Mouse (Mus musculus) neural tube, embryonic 13.5 days (tissue): ENCODE measurements around the gene Ryr3. TPM values are rescaled to one million over a fixed set of nuclear protein-coding genes. Genes with fewer than 3 reads are reported as not detected.

Experiments used
- ATAC-seq: fragments of 200-750 bp; cut with Nextera tagmentation; 2 replicates; pipeline ENCODE4 v1.8.0; 2017; ENCODE audit warnings: low read depth, mild to moderate bottlenecking, moderate TSS enrichment, moderate library complexity
- H3K27ac ChIP-seq: fragments of 300-500 bp; sonication (generic); replicated peaks from 2 replicates; pipeline ENCODE4 v1.5.1; 2015; ENCODE audit warnings: moderate library complexity, mild to moderate bottlenecking, inconsistent platforms
- H3K27me3 ChIP-seq: fragments of 300-500 bp; sonication (generic); 2 replicates; pipeline ENCODE4 v1.6.1; 2015; ENCODE audit warnings: mild to moderate bottlenecking, inconsistent platforms
- H3K36me3 ChIP-seq: fragments of 300-500 bp; sonication (generic); 2 replicates; pipeline ENCODE4 v1.6.1; 2015; ENCODE audit warnings: mild to moderate bottlenecking, inconsistent platforms
- H3K4me1 ChIP-seq: fragments of 300-500 bp; sonication (generic); replicated peaks from 2 replicates; pipeline ENCODE4 v1.6.1; 2015; ENCODE audit warnings: inconsistent platforms
- H3K4me2 ChIP-seq: fragments of 300-500 bp; sonication (generic); 2 replicates; pipeline ENCODE4 v1.6.1; 2015; ENCODE audit warnings: inconsistent platforms, mild to moderate bottlenecking, moderate library complexity
- H3K4me3 ChIP-seq: fragments of 300-500 bp; sonication (generic); 2 replicates; pipeline ENCODE4 v1.5.1; 2015; ENCODE audit warnings: mild to moderate bottlenecking, inconsistent platforms
- H3K9ac ChIP-seq: fragments of 300-500 bp; sonication (generic); 2 replicates; pipeline ENCODE4 v1.6.1; 2015; ENCODE audit warnings: moderate library complexity, mild to moderate bottlenecking, inconsistent platforms
- H3K9me3 ChIP-seq: fragments of 300-500 bp; sonication (generic); 2 replicates; pipeline ENCODE4 v1.6.1; 2016; ENCODE audit warnings: inconsistent platforms
- WGBS: fragments of 180-500 bp; shearing (Covaris S2); methylation state at CpG from one replicate; pipeline ENCODE4 v1.1.7; 2015; 5-methylcytosine and 5-hydroxymethylcytosine counted together
- polyA plus RNA-seq: library from polyadenylated mRNA; unstranded; fragments of >200 nt; fragmentation: Nextera tagmentation; extraction: Ambion mirVana; gene quantifications from 2 replicates; pipeline ENCODE4 v1.2.1, GENCODE M21; 2015

Ryr3 gene
- polyA plus RNA-seq, 1 experiment from 2014 or later: 3.1 TPM

DNA sequence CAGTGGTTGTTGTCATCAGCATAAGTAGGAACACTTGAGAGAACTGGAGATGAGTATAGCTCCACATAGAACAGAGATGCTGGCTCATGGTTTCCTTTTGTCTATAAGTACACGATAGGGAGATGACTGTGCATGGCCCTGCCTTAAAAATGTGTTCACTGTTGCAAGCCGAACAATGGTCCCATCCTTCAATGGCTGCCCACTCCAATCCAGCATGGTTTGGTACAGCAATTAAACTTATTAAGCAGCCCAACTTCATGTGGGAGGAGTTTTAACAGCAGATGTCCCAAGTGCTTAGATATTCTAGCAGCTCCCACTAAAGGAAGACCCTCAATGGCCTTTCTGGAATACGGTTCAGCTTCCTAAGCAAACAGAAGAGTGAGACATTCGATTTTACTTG, 456.2 kb downstream of the Ryr3 start:
- H3K27ac ChIP-seq: no peak overlapping the region
- no peaks in the 10 kb centered on the region for H3K27me3 ChIP-seq
- H3K36me3 ChIP-seq: no peaks in the 10 kb centered on the region
- no peak overlapping the region for H3K9ac ChIP-seq
- WGBS: 70% methylated on average over 4 of the region's 4 CpGs
- ATAC-seq: no peak
- no peaks in the 10 kb centered on the region for H3K4me1 ChIP-seq
- H3K9me3 ChIP-seq: no peaks in the 10 kb centered on the region
- no peak overlapping the region for H3K4me2 ChIP-seq
- H3K4me3 ChIP-seq: no peak overlapping the region

DNA sequence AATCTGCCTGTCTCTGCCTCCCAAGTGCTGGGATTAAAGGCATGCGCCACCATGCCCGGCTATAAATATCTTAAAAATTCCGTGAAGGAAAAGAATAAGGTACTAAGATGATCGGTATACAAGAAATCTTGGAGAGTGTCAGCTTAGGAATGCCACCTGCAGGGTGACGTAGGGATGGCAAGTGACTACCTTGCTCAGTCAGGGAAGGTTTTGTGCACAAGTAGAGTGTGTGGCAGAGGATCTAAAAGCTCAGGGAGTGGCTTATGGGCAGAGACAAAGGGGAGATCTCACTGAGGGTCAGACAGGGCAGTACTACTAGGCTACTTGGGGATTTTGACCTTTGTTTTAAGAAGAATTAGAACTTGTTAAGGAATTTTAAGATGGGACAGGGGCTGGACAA, 457.2 kb downstream of the Ryr3 start:
- Histone ChIP-seq H3K4me2 (no peak overlapping the region), H3K4me3 (no peak overlapping the region), H3K9ac (no peak overlapping the region), H3K9me3 (no peaks in the 10 kb centered on the region), H3K36me3 (no peaks in the 10 kb centered on the region), H3K27ac (no peak overlapping the region), H3K4me1 (no peaks in the 10 kb centered on the region), H3K27me3 (no peaks in the 10 kb centered on the region)
- no peak for ATAC-seq
- WGBS: 79% methylated on average over 5 of the region's 5 CpGs

DNA sequence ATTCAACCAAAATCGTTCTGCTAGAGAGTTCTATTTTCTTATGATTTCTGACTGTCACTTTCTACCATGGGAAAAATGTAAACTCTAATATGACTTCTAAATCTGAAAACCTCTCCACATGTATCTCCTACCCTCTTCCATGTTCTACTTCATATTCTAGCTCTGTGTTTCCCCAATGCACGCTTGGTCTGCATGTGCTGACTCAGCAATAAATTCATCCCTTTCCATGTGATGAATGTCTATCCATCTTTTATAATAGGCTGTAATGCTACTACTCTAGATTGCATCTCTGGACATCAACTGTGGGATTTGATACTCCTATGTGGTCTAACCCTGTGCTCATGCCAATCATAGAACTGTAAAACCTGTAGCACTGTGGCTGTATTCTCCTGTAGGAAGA, 458.2 kb downstream of the Ryr3 start:
- H3K4me1 ChIP-seq: no peaks in the 10 kb centered on the region
- no peaks in the 10 kb centered on the region for H3K9me3 ChIP-seq
- 92% methylated on average over 2 of the region's 2 CpGs for WGBS
- ATAC-seq: no peak
- no peak overlapping the region for H3K4me2 ChIP-seq
- H3K36me3 ChIP-seq: no peaks in the 10 kb centered on the region
- H3K4me3 ChIP-seq: no peak overlapping the region
- no peak overlapping the region for H3K9ac ChIP-seq
- H3K27me3 ChIP-seq: no peaks in the 10 kb centered on the region
- no peak overlapping the region for H3K27ac ChIP-seq

DNA sequence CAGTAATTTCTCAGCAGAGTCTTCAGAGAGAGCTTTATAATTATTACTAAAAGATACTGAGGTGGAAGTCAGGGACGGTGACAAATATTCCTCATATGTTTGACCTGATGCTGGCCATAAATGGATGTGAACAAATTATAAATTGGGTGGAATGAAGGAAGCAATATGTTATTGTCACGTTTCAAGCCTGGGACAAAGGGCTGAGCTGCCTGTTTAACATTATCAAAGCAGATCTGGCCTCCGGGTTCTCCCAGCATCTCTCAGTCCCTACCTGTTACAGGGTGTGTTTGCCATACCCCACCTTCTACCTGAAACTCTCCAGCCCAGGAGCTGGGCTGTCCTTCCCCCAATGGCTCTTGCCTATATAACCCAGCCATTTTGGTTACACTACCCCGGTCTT, 463.6 kb downstream of the Ryr3 start:
- H3K9me3 ChIP-seq: no peaks in the 10 kb centered on the region
- H3K4me1 ChIP-seq: no peaks in the 10 kb centered on the region
- H3K27me3 ChIP-seq: no peaks in the 10 kb centered on the region
- no peak overlapping the region for H3K4me2 ChIP-seq
- H3K27ac ChIP-seq: no peak overlapping the region
- no peak overlapping the region for H3K9ac ChIP-seq
- no peak for ATAC-seq
- 89% methylated on average over 4 of the region's 4 CpGs for WGBS
- no peak overlapping the region for H3K4me3 ChIP-seq
- no peaks in the 10 kb centered on the region for H3K36me3 ChIP-seq

DNA sequence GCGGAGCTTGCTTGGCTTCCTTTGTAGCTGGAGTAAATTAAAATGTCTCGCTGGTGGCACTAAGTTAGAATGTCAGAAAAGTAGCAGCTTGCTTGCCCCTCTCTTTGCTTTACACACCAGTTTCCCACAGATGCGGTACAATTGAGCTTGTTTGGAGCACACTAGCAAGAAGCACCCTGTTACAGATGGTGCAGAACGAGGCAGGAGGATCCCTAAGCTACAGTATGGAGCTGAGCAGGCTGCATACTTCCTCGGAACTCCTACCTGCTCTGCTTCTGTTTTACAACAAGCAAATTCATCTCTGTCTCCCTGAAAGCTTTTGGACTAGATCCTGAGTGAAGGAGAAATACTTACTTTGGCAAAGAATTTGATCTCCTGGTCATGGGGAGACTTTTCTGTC, 465.5 kb downstream of the Ryr3 start:
- WGBS: 78% methylated on average over 5 of the region's 5 CpGs
- no peak for ATAC-seq
- Histone ChIP-seq H3K4me2 (no peak overlapping the region), H3K9me3 (no peaks in the 10 kb centered on the region), H3K9ac (no peak overlapping the region), H3K36me3 (no peaks in the 10 kb centered on the region), H3K27ac (no peak overlapping the region), H3K4me1 (no peaks in the 10 kb centered on the region), H3K27me3 (no peaks in the 10 kb centered on the region), H3K4me3 (no peak overlapping the region)

DNA sequence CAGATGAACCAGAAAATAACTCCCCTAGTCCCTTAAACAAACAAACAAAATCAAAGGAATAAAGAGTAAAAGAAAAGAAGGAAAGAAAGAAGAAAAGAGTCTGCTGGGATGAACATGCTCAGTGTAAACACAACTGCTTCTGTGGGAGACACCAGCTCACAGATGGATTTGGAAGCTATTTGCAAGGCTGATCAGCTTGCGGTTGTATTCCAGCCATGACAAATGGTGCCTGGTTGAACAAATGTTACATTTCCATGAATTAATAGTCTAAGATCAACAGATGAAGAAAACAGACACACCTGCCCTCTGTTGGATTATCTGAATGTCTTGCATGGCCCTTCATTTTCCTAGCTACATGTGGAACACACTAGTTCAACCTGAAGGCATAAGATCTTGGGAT, 468.4 kb downstream of the Ryr3 start:
- Histone ChIP-seq H3K27ac (no peak overlapping the region), H3K9ac (no peak overlapping the region), H3K27me3 (no peaks in the 10 kb centered on the region), H3K36me3 (no peaks in the 10 kb centered on the region), H3K4me3 (no peak overlapping the region), H3K4me2 (no peak overlapping the region), H3K4me1 (no peaks in the 10 kb centered on the region), H3K9me3 (no peaks in the 10 kb centered on the region)
- 88% methylated on average over 1 of the region's 1 CpGs for WGBS
- ATAC-seq: no peak

DNA sequence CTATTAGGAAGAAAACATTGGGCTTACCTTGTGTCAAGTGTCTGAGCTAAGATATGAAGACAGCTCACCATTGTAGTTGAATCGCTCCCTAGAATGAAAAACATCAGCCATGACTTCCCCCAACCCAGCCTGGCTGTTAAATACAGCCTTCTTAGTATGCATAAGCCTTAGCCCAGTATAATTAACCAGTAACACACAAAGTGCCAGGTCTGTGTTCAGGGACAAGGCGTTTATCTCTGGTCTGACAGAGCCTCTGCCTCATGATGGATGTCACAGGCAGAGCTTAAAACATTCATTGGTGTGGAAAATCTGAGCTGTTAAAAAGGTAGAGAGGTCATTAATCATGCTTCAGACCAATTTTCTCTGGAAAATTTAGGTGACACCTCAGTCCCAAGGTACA, 484.0 kb downstream of the Ryr3 start:
- Histone ChIP-seq H3K4me3 (no peak overlapping the region), H3K4me1 (peaks cover 12% of the 10 kb centered on the region), H3K36me3 (no peaks in the 10 kb centered on the region), H3K27ac (no peak overlapping the region; the same call in 1 of the 2 replicates), H3K9me3 (no peaks in the 10 kb centered on the region), H3K27me3 (no peaks in the 10 kb centered on the region), H3K9ac (no peak overlapping the region), H3K4me2 (no peak overlapping the region)
- 25% methylated on average over 2 of the region's 2 CpGs for WGBS
- ATAC-seq: peak; percentile 93

DNA sequence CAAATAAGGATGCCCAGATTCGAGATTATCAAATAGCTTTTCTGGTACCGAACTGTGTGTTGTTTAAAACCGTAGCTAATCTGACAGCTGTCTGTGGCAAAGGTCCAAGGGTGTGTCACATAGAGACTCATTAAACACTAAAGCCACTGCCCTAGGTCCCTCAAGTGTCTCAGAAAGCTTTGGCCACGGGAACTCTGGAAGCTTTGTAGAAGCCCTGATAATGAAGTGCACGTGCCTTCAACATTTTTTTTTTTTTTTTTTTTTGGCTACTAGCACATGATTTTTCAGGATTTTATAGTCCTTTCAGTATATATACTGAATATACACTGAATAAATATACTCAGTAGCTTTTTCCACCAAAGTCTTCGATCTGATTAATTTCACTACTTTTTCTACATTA, 489.1 kb downstream of the Ryr3 start:
- Histone ChIP-seq H3K27me3 (no peaks in the 10 kb centered on the region), H3K36me3 (no peaks in the 10 kb centered on the region), H3K9ac (no peak overlapping the region), H3K27ac (no peak overlapping the region), H3K4me2 (no peak overlapping the region), H3K9me3 (no peaks in the 10 kb centered on the region), H3K4me3 (no peak overlapping the region), H3K4me1 (peaks cover 4% of the 10 kb centered on the region)
- WGBS: 45% methylated on average over 6 of the region's 6 CpGs
- no peak for ATAC-seq

DNA sequence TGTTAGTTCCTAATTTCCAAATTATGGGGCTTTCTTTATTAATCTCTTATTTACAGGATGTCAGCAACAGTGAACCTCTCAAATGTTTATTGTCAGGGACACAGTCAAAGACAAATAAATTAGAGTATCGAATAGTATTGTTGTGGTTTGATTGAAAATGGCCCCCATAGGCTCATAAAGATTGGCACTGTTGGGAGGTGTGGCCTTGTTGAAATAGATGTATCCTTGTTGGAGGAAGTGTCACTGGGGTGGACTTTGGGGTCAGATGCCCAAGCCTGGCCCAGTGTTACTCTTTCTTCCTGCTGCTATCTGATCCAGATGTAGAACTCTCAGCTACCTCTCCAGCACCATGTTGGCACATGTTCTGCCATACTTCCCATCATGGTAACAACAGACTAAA, 495.7 kb downstream of the Ryr3 start:
- WGBS: 12% methylated on average over 1 of the region's 1 CpGs
- Histone ChIP-seq H3K4me3 (no peak overlapping the region), H3K9ac (no peak overlapping the region), H3K27ac (no peak overlapping the region), H3K27me3 (no peaks in the 10 kb centered on the region), H3K4me1 (peaks cover 7% of the 10 kb centered on the region), H3K36me3 (no peaks in the 10 kb centered on the region), H3K4me2 (no peak overlapping the region), H3K9me3 (no peaks in the 10 kb centered on the region)
- peak; percentile 40; the same call in 1 of the 2 replicates for ATAC-seq

DNA sequence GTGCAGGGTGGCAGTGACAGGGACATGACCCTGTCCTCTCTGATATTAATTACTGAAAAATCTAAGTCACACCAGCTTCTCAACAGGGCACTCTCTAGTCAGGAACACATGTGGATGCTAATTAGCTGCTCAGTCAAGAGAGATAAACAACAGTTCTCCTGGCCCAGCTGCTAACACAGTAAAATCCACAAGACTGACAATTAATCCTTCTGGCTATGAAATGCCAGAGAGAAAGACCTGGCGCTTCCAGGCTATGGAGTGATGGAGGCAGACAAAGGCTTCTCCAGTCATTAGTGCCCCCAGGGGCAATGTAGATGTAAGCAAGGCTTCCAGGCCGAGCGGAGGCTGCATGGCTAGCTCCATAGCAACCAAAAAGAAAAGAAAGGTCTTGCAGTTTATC, 496.2 kb downstream of the Ryr3 start:
- WGBS: 15% methylated on average over 3 of the region's 3 CpGs
- Histone ChIP-seq H3K36me3 (no peaks in the 10 kb centered on the region), H3K27me3 (no peaks in the 10 kb centered on the region), H3K4me3 (no peak overlapping the region), H3K27ac (peak overlapping the region; percentile 77), H3K9me3 (no peaks in the 10 kb centered on the region), H3K4me2 (no peak overlapping the region), H3K4me1 (peaks cover 7% of the 10 kb centered on the region), H3K9ac (no peak overlapping the region)
- peak; percentile 91 for ATAC-seq

DNA sequence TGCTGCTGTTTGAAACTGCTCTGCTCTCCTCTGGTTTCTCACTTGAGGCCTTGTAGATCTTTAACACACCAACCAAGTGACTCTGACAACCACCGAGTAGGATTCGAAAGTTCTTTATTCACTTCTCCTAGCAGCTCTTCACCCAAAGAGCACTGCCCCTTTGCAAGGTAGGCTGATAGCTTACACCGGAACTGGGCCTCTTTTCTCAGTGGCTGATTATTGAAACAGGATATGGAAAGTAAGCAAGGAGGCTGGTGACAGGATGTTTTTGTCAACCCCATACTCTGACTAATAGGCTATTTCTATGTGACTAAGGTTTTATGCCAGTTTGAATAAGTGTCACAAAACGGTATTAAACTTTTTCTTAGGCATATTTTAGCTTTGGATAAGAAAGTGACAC, 502.2 kb downstream of the Ryr3 start:
- no peak overlapping the region for H3K9ac ChIP-seq

DNA sequence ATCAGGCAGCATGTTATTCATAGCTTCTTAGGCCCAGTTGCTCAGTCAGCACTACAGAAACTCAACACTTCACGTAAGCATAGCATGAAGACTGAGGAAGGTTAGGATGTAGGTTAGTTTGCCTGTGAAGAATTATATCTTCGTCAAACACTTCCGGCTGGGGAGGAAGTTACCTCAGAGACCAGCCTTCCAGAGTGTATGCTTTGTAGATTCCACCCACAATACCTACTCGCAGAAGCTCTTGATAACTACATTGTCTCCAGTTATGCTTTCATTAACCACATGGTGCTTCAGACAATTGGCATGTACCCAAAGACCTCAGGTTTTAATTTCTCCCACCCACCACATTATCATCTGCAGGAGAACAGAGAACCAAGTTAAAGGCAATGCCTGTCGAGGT, 535.1 kb downstream of the Ryr3 start:
- Histone ChIP-seq H3K36me3 (no peaks in the 10 kb centered on the region), H3K9ac (no peak overlapping the region), H3K27me3 (no peaks in the 10 kb centered on the region), H3K4me3 (no peak overlapping the region), H3K9me3 (no peaks in the 10 kb centered on the region), H3K4me2 (no peak overlapping the region), H3K27ac (no peak overlapping the region), H3K4me1 (no peaks in the 10 kb centered on the region)
- WGBS: 77% methylated on average over 5 of the region's 5 CpGs
- no peak for ATAC-seq

More for the DNA sequence above, 502.2 kb downstream of the Ryr3 start:
- no peak overlapping the region for H3K4me2 ChIP-seq
- H3K4me1 ChIP-seq: 0 out of 2 replicates have a peak, but pooled peaks cover 3% of the 10 kb centered on the region
- WGBS: 77% methylated on average over 4 of the region's 4 CpGs
- H3K4me3 ChIP-seq: no peak overlapping the region
- H3K36me3 ChIP-seq: no peaks in the 10 kb centered on the region
- ATAC-seq: no peak
- no peak overlapping the region for H3K27ac ChIP-seq
- no peaks in the 10 kb centered on the region for H3K9me3 ChIP-seq
- no peaks in the 10 kb centered on the region for H3K27me3 ChIP-seq

DNA sequence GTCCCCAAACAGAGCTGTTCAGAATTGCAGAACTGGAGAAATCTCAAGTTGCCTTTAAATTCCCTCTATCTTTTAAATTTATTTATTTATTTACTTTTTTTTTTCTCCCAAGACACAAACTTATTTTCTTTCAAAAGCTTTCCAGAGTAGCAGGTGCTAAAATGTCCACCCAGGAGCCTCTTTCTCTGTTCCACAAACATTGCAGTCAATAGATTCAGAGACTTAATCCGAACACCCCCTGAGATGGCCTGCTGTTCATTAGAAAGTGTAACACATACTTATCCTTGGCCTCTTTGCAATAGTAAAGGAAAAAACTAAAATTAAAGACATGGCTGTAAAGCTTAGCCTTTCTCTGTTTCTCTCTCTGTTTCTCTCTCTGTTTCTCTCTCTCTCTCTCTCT, 539.6 kb downstream of the Ryr3 start:
- Histone ChIP-seq H3K4me2 (no peak overlapping the region), H3K4me3 (no peak overlapping the region), H3K27me3 (no peaks in the 10 kb centered on the region), H3K36me3 (no peaks in the 10 kb centered on the region), H3K9ac (no peak overlapping the region), H3K27ac (no peak overlapping the region), H3K4me1 (no peaks in the 10 kb centered on the region), H3K9me3 (no peaks in the 10 kb centered on the region)
- 72% methylated on average over 1 of the region's 1 CpGs for WGBS
- no peak for ATAC-seq
